Mouse (Mus musculus) olfactory bulb, adult 2 months (tissue): ENCODE results near the gene Nemf. TPM values are rescaled to one million over a fixed set of nuclear protein-coding genes. Genes with fewer than 3 reads are reported as not detected.

Experiments used
- H3K27ac ChIP-seq: fragments of 200-500 bp; 2 replicates; pipeline ENCODE4 v1.5.1; 2012; ENCODE audit warnings: low read depth, low read length; ENCODE audit not compliant: insufficient read depth
- H3K4me1 ChIP-seq: fragments of 200-500 bp; 2 replicates; pipeline ENCODE4 v1.6.1; 2012; ENCODE audit warnings: low read length; ENCODE audit not compliant: control insufficient read depth, insufficient read depth
- H3K4me3 ChIP-seq: fragments of 200-500 bp; 2 replicates; pipeline ENCODE4 v1.5.1; 2012; ENCODE audit warnings: mild to moderate bottlenecking, low read depth, low read length, moderate library complexity; ENCODE audit not compliant: insufficient read depth
- CTCF ChIP-seq: fragments of 200-500 bp; IDR thresholded peaks from 2 replicates; pipeline ENCODE4 v1.5.1; 2012; ENCODE audit warnings: low read depth, mild to moderate bottlenecking, low read length, moderate library complexity; ENCODE audit not compliant: insufficient read depth
- POLR2A ChIP-seq: fragments of 200-500 bp; IDR thresholded peaks from 2 replicates; pipeline ENCODE4 v1.6.1; 2012; ENCODE audit warnings: mild to moderate bottlenecking, low read depth, low read length, moderate library complexity; ENCODE audit not compliant: insufficient read depth
- WGBS: fragments of 180-500 bp; shearing (Covaris S2); methylation state at CpG from one replicate; pipeline ENCODE4 v1.1.7; 2018; 5-methylcytosine and 5-hydroxymethylcytosine counted together
- polyA plus RNA-seq: library from polyadenylated mRNA; stranded (reverse); fragments of >200 nt; gene quantifications from 2 replicates; pipeline ENCODE4 v1.2.4, GENCODE M21; 2012; ENCODE audit warnings: low replicate concordance; ENCODE audit not compliant: missing spikeins, insufficient read depth, insufficient read length

Nemf gene
- polyA plus RNA-seq, 1 experiment: not detected

- TF ChIP-seq CTCF (no peak), POLR2A (no peak)
Observed at GRCm38 (mm10) chr12:69299231-69299630, 57.7 kb downstream of the Nemf start.

DNA sequence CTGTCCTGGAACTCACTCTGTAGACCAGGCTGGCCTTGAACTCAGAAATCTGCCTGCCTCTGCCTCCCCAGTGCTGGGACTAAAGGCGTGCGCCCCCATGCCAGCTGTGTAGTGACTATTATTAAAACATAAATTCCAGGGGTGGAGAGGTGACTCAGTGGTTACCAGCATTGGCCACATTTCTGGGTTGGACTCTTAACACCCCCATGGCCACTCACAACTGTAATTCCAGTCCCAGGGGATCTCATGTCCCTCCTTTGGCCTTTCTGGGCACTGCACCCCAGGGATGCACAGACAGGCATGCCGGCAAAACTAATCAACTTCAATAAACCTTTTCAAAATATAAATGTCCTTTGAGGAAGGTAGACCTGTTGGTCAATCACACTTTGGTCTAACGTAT lies 58.7 kb downstream of the Nemf start:
- 87% methylated on average over 4 of the region's 4 CpGs for WGBS
- Histone ChIP-seq H3K27ac (no peak overlapping the region), H3K4me1 (peaks cover 14% of the 10 kb centered on the region), H3K4me3 (no peak overlapping the region)
- no peak for TF ChIP-seq CTCF
- TF ChIP-seq POLR2A: no peak

More at GRCm38 (mm10) chr12:69299231-69299630, 57.7 kb downstream of the Nemf start:
- Histone ChIP-seq H3K4me1 (peaks cover 14% of the 10 kb centered on the region), H3K27ac (no peak overlapping the region), H3K4me3 (no peak overlapping the region)
- 58% methylated on average over 12 of the region's 12 CpGs for WGBS

- peaks cover 14% of the 10 kb centered on the region for H3K4me1 ChIP-seq
- peak overlapping the region; percentile 96 for H3K27ac ChIP-seq
- TF ChIP-seq POLR2A: no peak
- TF ChIP-seq CTCF: no peak
- H3K4me3 ChIP-seq: peak overlapping the region; percentile 93
- WGBS: 15% methylated on average over 20 of the region's 20 CpGs
Observed at GRCm38 (mm10) chr12:69297411-69298150, 59.4 kb downstream of the Nemf start.

DNA sequence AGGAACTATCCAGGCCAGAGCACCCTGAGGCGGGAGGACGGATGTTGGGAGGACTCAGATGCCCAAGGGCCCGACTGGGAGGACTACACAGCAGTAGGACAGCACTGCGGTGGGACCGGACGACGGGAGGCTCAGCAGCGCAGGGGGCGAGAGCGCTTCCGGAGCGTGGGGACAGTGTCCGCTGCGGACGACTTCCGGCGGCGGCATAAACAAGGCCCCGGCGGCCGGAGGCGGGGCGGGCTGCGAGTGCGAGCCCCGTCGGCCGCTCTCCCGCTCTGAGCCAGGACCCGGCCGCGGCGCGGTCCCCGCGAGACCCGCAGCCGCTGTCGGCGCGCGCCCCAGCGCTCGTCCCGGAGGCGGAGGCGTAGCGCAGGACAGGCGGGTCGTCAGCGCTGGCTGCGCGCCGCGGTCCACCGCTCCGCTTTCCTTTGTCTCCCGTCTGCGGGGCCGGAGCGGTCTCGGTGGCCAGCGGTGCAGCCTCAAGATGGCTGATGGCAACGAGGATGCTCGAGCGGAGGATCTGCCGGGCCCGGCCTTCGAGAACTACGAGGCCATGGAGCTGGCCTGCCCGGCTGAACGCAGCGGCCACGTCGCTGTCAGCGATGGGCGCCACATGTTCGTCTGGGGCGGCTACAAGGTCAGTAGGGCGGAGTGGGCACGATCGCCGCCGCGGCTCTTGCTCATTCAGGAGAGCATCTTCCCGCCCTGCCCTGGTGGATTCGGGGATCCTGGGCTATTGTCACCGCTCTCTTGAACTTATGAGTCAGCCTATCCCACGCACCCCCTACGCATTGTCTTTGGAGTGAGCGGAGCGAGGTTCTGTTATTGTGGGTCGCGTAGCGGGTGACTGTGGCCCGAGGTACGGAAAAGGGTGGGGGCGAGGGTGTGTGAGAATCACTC lies 60.2 kb downstream of the Nemf start, which contains the start of gene Klhdc2:
Gene Klhdc2 (plus strand): TSS at position 171 of the 900 bp plus-strand sequence.
- under 1% methylated on average over 98 of the region's 98 CpGs for WGBS

GRCm38 (mm10) chr12:69295651-69296050 lies 61.3 kb downstream of the Nemf start:
- H3K27ac ChIP-seq: peak overlapping the region; percentile 96
- peak overlapping the region; percentile 20; the same call in 1 of the 2 replicates for H3K4me3 ChIP-seq
- 81% methylated on average over 4 of the region's 4 CpGs for WGBS
- TF ChIP-seq POLR2A: no peak
- no peak for TF ChIP-seq CTCF
- peaks cover 14% of the 10 kb centered on the region for H3K4me1 ChIP-seq

More for the DNA sequence above, 60.2 kb downstream of the Nemf start, which contains the start of gene Klhdc2:
- Histone ChIP-seq H3K4me1 (peaks cover 14% of the 10 kb centered on the region), H3K27ac (peak within 1 kb of the TSS; percentile 96), H3K4me3 (peak within 1 kb of the TSS; percentile 93)
- TF ChIP-seq CTCF (no peak), POLR2A (peak; percentile 62)

DNA sequence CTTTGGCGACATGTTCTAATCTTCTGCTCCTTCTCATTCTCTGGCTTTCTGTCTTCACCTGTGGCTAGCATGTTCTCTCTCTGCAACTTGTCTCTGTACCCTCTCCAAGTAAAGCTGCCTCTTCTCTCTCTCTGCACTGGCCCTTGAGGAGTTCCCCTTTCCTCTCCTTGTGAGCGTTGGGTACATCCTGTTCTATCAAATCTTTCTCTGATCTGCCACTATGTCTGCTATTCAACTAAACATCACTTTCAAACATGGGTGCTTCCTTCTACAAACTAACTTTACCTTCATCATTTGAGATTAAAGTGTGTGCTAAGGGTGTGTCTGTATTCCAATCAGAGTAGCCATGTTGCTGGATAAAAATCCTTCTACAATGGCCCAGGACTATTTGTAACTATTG lies 62.0 kb downstream of the Nemf start:
- Histone ChIP-seq H3K27ac (no peak overlapping the region), H3K4me1 (peaks cover 14% of the 10 kb centered on the region), H3K4me3 (no peak overlapping the region)
- WGBS: 77% methylated on average over 2 of the region's 2 CpGs
- TF ChIP-seq CTCF: no peak
- TF ChIP-seq POLR2A: no peak

- Histone ChIP-seq H3K4me3 (no peak overlapping the region), H3K27ac (no peak overlapping the region), H3K4me1 (peaks cover 8% of the 10 kb centered on the region)
- TF ChIP-seq POLR2A: no peak
- TF ChIP-seq CTCF: no peak
- WGBS: 49% methylated on average over 2 of the region's 2 CpGs
Observed at GRCm38 (mm10) chr12:69293815-69294214, 63.1 kb downstream of the Nemf start.

DNA sequence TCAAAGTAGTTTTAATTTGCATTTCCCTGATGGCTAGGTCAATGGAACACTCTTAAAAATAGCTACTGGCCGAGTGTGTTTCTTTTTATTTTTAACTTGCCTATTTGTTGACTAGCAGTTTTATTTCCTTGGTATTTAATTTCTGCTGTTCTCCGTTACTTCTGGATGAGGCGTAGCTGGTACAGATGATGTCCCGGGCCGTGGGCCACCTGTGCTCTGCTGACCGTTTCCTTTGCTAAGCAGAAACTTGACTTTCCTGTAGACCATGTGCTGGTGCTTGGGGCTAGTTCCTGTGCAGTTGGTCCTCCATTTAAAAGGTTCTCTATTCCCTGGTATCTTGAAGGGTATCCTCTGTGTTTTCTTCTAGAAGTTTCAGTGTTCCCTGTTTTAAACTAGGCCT lies 64.6 kb downstream of the Nemf start:
- no peak overlapping the region for H3K27ac ChIP-seq
- TF ChIP-seq CTCF: no peak
- H3K4me1 ChIP-seq: peaks cover 5% of the 10 kb centered on the region
- WGBS: 90% methylated on average over 6 of the region's 6 CpGs
- no peak overlapping the region for H3K4me3 ChIP-seq

DNA sequence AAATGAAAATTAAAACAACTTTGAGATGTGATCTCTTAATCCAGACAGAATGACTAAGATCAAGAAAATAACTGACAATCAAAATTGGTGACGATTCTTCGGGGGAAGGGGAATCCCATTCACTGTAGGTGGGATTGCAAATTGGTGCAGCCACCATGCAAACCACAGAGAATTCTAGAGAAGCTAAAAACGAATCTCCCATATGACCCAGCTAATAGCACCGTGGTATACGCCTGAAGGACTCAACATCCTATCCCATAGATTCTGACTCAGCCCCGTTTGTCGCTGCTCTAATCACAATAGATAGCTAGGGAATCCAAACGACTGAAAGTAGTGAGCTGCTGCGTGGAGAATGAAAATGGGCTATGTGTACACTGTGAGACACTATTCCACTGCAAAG lies 68.3 kb downstream of the Nemf start:
- no peaks in the 10 kb centered on the region for H3K4me1 ChIP-seq
- 68% methylated on average over 9 of the region's 9 CpGs for WGBS
- no peak for TF ChIP-seq CTCF
- no peak for TF ChIP-seq POLR2A

More for the DNA sequence above, 68.3 kb downstream of the Nemf start:
- Histone ChIP-seq H3K27ac (no peak overlapping the region), H3K4me3 (no peak overlapping the region)
